Mouse (Mus musculus) embryo, embryonic 10.5 days (tissue): Measurements from ENCODE around the gene Zfp14.

Experiments
- DNase-seq: peaks from one replicate; pipeline ENCODE4 v3.0.0-alpha.2; 2015; ENCODE audit warnings: low spot score

Gene Zfp14

DNA sequence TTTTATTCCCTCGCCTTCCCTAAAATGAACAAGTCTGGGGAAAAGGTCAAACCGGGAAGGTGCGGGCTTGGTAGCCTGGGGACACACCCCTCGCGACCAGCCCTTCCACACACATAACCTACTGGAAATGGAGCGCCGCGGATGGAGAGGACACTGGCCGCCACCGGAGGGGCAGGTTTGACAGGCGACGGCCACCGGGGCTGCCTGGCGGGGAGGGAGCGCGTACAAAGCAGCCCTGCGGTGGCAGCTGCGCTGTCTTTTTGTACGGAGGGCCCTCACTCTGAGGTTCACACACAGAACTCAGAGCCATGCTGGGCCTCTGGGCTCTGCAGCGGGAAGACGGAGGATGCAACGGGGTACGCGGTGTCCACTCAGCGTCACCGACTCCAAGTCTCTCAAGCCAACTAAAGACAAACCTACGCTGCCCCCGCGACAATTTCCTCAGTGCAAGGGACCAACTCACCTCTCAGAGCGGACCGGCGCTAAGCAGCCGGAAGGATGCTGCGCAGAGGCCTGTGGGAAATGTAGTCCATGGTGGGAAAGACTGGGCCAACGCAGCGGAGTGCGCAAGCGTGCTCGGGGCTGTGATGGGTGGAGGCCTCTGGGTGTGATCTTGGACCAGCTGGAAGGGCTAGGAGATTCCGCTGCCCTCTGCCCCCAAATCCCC, at the start of gene Zfp14:
Gene Zfp14 (minus strand): TSS at position 499 of the 667 bp plus-strand sequence.
- peak; percentile 96 for DNase-seq

DNA sequence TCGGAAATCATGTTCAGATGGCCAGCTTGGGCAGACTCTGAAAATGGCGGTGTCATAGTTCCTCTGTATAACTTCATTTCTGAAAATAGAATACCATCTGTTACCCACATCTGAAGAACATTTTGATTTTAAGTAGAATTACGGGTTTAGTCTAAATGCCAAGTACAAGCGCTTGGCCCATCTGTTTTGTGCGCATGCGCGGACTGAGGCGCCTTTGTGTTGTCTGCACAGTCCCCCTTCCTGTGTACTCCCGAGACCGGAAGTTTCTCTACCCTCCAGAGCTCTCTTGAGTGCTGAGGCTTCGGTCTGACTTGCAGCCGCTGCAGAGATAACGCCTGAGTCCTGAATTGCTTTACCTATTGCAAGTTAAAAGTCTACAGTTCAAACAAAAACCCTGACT, 48.1 kb upstream of the Zfp14 start:
- no peak for DNase-seq

DNA sequence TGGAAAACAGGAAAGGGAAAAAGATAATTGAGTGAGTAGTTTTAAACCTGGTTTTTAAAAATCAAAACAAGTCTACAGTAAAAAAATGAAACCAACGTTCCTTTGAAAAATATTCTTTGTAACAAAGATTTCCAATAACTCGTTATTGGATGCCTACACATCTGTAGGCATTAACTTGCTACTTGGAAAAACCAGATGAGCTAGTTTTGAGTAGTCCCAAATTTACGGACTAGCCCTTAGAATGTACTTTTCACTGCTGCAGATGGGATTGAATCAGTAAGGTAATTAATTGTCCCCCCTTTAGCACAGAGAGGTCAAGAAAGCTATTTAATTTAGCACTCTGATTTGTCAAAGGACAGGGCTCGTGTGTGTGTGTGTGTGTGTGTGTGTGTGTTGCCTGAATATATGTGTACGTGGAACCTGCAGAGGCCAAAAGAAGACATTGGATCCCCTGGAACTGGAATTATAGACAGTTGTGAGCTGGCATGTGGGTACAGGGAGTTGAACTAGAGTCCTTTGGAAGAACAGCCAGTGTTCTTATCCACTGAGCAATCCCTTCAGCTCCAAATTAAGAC, 44.5 kb upstream of the Zfp14 start:
- DNase-seq, result peak; percentile 57

DNA sequence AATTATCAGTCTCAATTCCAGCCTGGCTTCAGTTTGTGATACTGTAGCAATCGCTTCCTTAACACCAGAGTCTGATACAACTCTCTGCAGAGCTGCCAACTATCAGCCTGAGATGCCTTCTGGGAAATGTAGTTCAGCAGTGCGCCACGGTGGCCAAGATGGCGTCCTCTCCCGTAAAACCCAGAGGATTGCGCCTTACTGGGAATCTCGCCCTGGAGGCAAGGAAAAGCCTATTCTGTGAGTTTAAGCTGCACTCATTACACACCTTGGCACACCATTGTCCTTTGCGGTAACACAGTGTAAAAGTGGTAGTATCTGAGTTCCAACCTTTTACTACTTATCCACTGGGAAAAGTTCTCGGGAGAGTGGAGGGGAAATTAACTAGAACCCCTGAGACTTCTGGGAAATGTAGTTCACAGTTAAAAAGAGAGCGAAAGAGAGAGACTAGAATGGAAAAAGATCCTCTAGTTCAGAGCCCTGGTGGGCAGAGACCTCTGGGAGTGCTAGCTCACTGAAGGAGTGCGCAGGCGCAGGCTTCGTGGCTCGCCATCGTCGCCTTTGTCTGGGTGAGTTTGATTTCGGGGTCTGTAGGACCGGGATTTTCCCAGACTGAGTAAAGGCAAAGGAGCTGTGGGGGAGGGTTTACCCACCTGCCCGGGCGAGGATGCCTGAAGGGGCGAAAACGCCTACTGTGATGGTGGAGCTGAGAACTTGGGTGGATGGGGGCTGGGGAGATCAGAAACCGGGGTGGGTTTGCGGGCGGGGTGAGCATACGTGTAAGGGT, 43.7 kb upstream of the Zfp14 start, which contains the start of gene Zfp260:
Gene Zfp260 (plus strand): TSS at position 132 of the 784 bp plus-strand sequence.
- peak; percentile 98 for DNase-seq

DNA sequence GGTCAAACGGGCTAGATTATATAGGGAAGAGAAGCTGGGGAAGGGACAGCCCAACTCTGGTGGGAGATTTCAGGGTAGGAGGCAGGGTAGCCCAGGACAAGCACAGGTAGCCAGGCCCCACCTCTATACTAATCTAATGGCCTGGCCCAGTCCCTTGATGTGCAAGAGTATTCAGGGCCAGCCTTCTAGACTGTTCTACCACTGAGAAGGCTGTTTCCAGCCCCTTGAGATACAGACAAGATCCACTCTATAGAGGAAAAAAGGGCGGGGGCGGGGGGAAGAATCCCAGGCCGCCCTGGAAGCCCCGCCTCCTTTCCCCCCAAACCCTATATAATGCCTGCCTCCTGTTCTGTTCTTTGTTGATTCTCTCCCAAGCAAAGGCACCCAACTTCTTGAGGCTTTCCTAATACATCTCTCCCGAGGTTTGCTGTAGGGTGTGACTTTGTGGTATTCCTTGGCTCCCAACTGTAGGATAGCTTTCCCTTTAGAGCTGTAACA, 42.8 kb upstream of the Zfp14 start:
- DNase-seq, result no peak

DNA sequence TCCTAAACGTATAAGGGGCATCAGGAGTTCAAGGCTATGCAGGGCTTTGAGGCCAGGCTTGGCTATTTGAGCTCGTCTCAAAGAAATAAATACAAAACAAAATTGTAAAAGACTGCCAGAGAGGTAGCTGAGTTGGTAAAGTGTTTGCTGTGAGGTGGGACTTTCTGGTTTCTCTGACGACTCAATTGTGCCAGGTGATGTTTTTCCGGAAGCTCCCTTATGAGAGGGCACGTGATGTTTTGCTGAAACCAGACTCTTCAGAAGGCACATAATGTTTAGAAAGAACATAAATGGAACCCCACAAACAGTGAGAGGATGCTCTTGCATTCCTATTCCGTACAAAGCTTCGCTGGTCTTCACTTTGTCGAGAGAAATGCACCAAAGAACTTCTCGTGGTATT, 41.5 kb upstream of the Zfp14 start:
- no peak for DNase-seq

DNA sequence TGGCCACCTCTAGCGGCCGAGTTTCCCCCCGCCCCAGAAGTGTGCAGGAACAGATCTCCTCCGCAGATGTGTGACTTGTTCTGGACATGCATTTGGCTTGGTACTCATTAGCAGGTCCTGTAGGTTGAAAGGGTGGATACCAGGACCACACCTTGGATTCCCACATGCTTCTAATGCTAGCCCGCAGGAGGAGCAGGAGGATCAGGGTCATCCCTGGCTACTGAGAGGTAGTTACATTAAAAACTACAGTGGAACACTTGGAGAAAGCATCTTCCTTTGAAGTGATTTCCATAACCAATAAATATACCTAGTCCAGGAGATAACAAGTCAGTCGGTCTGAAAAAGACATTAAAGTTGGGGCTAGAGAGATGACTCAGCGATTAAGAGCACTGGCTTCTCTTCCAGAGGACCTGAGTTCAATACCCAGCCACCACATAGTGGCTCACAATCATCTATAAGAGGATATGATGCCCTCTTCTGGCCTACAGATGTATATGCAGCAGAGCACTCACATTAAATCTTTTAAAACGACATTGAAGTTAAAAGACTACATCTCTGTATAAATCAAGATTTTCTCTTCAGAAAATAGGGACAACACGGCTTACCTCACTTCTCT, 39.9 kb upstream of the Zfp14 start:
- DNase-seq, result peak; percentile 82

DNA sequence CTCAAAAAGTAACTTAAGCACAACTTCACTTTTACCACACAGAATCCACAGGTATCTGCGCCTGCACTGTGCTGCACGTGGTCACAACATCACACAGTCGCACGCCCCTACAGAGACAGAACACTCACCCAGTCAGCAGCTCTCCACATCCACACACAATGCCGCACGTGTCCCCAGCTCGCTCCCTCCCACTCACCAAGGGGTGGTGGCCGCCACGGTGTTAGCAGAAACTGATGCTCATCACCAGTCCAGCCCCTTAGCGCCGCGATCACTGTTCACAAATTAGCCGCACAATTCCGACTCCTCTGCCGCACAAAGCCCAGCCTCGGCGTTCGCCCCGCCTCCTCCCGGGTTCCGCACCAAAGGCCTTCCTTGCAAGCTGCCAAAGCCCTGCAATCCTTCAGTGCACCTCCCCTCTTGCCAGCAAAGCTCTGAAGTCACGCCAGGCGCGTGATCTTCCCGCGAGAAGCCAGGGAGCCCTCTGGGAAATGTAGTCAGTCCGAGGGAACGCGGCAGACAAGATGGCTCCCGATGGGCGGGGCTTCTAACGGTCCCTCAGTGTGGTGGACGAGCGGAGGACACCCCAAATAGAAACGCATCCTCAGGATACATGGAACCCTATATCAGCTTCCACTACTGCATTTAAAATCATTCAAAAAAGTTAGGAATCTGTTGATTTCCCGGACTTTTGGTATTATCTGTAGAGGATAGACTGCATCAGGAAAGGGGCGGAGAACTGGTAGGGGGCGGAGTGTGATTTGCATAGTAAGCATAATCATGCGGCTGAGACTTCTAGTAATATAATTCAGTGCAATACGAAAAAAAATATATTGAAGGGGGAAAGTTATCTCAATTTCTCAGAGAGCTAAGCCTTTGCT, 39.2 kb upstream of the Zfp14 start, which contains the start of the genes Gm26920 and Zfp566:
Gene Gm26920 (minus strand): TSS at position 319 of the 878 bp plus-strand sequence.
Gene Zfp566 (minus strand): TSS at position 436 of the 878 bp plus-strand sequence.
- DNase-seq, result peak; percentile 100

DNA sequence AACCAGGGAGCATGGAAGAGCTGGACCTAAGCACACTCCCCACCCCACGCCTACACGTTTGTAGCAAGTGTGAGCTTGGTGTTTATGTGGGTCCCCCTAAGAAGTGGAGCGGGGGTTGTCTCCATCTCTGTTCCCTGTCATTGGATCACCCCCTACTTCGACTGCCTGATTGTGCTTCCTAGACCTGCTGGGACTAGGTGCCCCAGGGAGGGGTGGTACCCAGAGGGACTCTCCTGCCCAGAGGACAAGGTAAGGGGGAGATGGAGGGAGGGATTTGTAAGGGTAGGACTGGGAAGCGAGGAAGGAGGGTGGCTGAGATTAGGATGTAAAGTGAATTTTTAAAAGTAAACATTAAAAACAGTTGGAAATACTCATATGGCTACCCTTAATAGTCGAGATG, 38.2 kb upstream of the Zfp14 start:
- DNase-seq, result peak; percentile 21

DNA sequence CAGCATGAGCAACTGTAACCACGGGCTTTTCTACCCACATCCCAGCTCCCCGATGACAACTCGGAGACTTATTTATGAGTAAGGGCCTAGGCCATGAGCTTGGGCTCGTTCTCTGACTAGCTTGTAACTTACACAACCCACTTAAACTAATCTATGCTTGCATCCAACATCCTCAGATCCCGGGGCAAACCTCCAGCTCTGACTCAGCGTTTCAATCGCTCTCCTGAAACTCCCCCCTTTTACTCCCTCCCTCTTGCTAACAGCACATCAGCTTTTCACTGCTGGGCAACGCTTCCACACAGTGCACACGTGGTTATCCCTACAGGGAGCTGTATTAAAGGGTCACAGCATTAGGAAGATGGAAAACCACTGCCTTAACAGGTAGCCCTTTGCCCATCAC, 35.3 kb upstream of the Zfp14 start:
- no peak for DNase-seq

DNA sequence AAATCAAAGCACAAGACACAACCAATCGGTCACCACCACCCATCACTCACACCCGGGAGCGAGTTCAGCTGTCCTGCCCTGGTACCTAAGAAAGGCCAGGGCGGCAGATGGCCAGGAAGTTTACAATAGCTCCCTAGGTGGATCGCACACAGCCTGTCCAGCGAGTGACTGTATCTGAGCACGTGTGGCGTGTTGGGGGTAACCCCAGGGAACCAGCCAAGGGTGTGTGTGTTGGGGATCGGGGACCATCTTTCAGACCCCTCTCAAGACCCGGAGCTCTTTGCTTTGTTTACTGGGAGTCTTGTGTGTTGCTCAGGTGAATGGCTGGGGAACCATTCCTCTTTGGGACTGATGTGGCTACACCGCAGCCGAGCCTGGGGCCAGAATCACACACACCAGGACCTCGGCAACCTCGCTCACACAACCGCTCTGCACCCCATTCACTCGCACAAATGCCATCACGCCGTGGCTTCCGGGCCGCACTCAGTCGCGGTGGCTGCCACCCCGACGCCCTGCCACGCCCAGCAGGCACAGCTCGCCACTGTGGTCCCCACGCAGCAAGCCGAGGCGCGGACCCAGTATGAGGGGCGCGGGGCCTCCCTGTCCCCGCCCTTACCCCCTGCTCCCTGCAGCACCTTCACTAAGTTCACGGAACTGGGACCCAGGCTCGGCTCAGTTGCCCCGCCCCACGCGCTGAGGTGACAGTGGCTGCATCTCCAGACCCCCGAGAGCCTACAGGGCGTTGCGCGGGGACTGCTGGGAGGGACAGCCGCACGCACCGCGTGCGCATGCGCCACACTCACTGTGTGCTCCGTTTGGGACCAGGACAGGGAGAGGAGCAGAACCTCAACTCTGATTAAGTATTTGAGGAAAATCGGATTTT, 21.2 kb upstream of the Zfp14 start, which contains the start of gene Zfp82:
Gene Zfp82 (minus strand): TSS at position 755 of the 883 bp plus-strand sequence.
- peak; percentile 92 for DNase-seq

DNA sequence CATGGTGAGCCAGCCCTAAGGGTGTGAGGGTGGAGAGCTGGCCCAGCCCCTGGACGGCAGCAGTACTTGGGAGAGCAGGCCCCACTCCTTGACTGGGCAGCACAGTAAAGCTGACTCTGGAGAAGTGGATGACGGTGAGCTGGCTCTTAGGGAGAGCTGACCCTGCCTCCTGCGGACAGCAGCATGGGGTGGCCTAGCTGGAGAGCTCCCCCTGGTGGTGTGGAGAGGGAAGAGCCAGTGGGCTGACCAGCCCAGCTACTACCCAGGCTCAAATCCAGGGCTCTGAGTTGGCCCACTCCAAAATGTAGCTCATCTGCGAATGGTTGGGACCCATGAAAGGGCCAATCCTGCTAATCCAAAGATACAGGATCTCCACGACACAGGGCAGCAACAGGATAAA, 13.4 kb upstream of the Zfp14 start:
- no peak for DNase-seq

DNA sequence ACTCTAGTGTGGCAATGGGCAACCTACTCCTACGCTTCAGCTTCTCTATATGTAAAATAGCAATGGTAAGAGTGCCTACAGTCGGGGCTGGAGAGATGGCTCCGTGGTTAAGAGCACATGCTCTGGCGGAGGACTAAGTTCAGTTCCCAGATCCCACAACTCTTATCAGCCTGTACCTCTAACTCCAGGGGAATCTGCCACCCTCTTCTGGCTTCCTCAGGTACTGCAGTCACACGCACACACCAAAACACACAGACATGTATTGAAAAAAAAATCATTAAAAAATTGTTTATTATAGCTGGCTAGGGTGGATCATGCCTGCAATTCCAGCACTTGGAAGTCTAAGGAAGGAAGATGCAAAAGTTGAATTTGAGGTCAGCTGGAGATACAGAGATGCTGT, 11.3 kb upstream of the Zfp14 start:
- DNase-seq, result peak; percentile 42

DNA sequence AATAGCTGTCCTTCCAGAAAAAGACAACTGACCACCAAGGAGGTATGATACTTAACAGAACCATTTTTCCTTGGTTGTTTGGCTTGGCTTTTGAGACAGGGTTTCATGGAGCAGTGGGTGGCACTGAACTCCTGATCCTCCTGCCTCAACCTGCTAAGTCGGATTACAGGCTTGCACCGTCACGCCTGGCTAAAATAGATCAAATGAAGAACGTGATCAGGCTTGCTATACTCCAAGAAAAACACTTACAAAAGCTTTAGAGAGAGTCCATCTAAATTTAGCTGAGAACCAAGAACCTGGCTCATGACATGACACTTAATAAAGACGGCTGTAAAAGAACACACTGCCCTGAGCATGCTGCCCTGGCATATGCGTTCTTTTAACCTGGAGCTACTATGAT, 9.2 kb upstream of the Zfp14 start:
- no peak for DNase-seq

DNA sequence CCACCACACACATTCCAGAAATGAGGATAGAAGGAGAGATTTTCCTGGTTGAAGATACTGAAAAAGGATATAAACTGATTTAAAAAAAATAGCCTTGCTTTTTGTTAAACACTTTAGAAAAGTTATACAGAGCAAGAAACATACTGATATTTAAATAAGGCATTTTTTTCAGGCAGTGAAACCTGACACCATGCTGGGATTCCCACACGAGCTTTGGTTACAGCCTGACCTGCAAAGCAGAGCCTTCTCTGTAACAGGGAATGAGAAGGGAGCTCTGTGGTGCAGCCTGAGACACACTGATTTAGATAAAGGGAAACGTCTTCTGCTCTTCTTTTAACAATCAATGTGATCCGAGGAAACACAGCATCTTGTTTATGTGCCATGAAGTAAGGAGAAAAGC, 2.4 kb upstream of the Zfp14 start:
- peak; percentile 40 for DNase-seq

DNA sequence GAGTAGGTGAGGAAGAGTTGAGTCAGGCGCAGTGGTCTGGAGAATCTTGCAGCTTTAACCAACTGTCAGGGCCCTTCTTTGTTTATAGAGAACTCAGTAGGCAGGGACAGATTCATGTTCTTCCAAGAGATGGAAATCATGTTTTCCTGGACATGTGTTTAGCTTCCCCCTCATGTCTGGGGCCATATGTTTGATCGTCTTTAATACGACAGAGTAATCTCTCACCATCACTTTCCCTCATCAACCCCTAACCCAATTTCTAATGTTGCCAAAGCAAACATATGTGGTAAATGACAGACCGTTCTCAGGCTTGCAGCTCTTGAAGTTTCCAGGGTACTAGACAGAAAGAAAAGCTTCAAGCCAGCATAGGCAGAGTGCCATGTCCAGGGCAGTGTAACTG, 3.1 kb downstream of the Zfp14 start:
- no peak for DNase-seq

DNA sequence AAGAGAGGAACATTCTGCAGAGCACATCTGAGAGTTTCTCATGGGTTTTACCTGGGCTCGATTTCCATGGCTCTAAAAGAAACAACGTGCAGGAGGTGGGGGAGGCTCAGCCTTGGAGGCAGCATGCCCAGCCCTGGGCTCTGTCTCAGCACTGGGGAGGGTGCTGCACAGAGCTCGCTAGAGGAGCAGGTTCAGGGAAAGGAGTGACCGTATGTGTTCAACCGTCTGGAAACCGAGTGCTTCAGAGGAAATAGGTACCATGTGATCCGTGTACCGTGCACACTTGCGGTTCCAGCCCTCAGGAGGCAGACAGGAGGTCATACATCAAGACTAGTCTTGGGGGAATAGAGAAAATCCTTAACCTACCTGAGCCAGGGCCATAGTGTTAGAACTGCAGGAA, 6.8 kb downstream of the Zfp14 start:
- DNase-seq, result no peak

DNA sequence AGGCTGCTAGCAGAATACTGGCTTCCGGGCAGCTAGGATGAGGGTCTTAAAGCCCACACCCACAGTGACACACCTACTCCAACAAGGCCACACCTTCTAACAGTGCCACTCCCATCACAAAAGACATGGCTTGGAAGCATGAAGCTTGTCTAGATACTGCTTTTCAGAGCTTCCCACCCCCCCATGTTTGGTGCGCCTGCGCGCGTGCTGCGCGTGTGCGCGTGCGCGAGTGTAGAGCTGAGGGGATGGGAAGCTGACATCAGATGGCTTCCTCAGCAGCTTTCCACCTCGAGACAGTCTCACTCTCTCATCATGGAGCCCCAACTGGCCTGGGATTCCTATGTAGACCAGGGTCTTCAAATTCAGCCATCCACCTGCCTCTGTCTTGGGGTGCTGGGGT, 16.8 kb downstream of the Zfp14 start:
- DNase-seq, result no peak

DNA sequence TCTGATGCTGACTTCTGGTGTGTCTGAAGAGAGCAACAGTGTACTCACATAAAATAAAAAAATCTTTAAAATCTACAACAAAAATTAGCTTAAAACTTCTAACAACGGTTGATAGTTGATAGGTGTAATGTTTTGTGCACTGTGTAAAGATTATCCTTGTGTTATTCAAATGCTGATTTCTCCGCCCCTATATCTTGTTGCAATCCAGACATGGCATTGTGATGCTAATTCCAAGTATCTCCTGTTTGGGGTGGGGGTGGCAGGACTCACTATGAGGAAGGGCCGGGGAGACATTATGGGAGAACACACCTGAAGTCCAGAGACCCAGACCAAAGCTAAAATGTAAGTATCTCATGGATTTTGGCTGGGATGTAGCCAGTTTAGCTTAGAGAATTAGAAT, 19.8 kb downstream of the Zfp14 start:
- DNase-seq, result no peak

DNA sequence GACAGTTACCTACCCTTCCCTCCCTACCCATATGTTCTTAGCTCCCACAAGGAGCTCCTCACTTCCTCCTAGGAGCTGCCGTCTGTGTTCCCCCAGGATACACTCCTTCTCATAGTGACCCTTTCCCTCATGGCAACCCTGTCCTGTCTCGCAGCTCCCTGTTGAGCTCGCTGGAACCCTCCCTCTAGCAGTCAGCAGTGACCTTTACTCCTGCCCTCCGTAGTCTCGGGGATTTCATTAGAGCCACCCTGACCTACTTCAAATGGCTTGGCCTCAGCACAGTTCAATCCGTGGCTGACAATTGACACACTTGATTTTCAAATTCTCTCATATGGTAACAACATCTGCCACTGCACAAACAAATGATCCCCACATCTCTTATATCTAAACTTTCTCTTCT, 20.5 kb downstream of the Zfp14 start:
- no peak for DNase-seq
